Mouse (Mus musculus) CD4-positive, CD25-positive, alpha-beta regulatory T cell, adult 4 months (primary cell): Measurements from ENCODE around the gene Ism2. TPM values are rescaled to one million over a fixed set of nuclear protein-coding genes. Genes with fewer than 3 reads are reported as not detected.

ENCODE experiments used
- polyA plus RNA-seq, 2 experiments: library from polyadenylated mRNA; unstranded; fragments of 100-300 nt; shearing (Covaris generic); gene quantifications; one replicate each; pipeline ENCODE4 v1.2.1; 2017

Gene Ism2
- polyA plus RNA-seq, 2 experiments from 2014 or later: not detected

Other genes starting within 250 kb of the Ism2 start
- not detected for gene Ngb, start 197.2 kb downstream of the Ism2 start, polyA plus RNA-seq
- gene Gstz1, start 152.5 kb downstream of the Ism2 start, polyA plus RNA-seq: 10 to 100 TPM; 13.8 to 21.4 TPM
- 1 to 10 TPM in 1 of 2 experiments, under 1 TPM in 1; 0.89 to 1.1 TPM for gene Pomt2, start 151.7 kb downstream of the Ism2 start, polyA plus RNA-seq
- 1 to 10 TPM in 1 of 2 experiments, not detected in 1; 5.3 TPM for gene Samd15, start 100.0 kb downstream of the Ism2 start, polyA plus RNA-seq
- 1 to 10 TPM; 2.2 to 3.4 TPM for gene Tmed8, start 99.3 kb downstream of the Ism2 start, polyA plus RNA-seq
- 1 to 10 TPM in 1 of 2 experiments, under 1 TPM in 1; 0.73 to 1.5 TPM for gene Noxred1, start 61.0 kb downstream of the Ism2 start, polyA plus RNA-seq
- 10 to 100 TPM; 42.1 to 55.2 TPM for gene Vipas39, start 33.4 kb downstream of the Ism2 start, polyA plus RNA-seq
- 100 to 1,000 TPM; 146 to 154 TPM for gene Ahsa1, start 33.2 kb downstream of the Ism2 start, polyA plus RNA-seq
- gene Sptlc2, start 88.7 kb upstream of the Ism2 start, polyA plus RNA-seq: 10 to 100 TPM; 56.8 to 71.9 TPM
- gene Slirp, start 144.2 kb upstream of the Ism2 start, polyA plus RNA-seq: 100 to 1,000 TPM in 1 of 2 experiments, 10 to 100 TPM in 1; 63.8 to 113 TPM
- gene Alkbh1, start 144.3 kb upstream of the Ism2 start, polyA plus RNA-seq: 10 to 100 TPM; 63.6 to 82.0 TPM
- 100 to 1,000 TPM; 245 TPM for gene Snw1, start 172.6 kb upstream of the Ism2 start, polyA plus RNA-seq
- not detected for gene Gm5788, start 195.0 kb upstream of the Ism2 start, polyA plus RNA-seq
- not detected for gene Gm8300, start 214.6 kb upstream of the Ism2 start, polyA plus RNA-seq